Mouse (Mus musculus) adipocyte (in vitro differentiated cells): ENCODE measurements around the gene Bahcc1.

ENCODE experiments used
- DNase-seq: peaks from one replicate; pipeline ENCODE4 v3.0.0-alpha.2; 2016; ENCODE audit warnings: low spot score

The Bahcc1 gene

DNA sequence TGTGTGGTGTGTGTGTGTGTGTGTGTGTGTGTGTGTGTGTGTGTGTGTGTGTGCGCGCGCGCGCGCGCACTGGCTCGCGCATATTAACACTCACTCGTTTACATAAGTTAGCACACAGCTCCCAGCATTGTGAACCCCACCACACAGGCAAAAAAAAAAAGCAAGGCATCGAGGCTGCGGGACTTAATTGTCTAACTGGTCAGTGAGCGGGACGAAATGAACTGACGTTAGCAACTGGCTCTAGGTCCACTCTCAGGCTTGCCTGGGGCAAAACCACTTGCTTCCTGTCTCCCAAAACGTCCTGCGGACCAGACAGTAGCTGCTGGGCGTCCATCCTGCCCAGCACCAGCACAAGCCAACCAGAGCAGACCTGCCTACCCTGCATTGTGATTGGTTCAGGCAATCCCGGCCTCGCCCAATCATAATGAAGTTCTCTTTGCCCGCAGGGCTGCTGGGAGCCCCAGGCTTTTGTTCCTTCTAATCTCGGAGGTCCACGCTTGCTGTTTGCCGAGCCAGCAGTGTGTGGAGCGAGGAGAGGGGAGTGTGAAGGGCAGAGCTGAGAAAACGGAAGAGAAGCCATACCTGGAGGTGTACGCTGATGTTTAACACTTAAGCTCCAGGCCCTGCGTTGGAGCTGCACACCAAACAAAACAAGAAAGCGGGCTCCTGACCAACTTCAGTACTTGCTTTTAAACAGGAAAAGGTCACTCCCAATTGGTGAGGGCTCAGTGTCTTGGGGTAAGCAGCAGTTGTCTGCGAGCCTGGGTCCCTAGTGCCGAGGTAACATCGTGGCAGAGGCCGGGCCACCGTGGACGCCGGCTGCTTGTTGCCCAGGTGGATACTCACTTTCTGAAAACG lies 83.3 kb downstream of the Bahcc1 start:
- peak; percentile 94 for DNase-seq

GRCm38 (mm10) chr11:120316690-120317254 lies 84.0 kb downstream of the Bahcc1 start:
- no peak for DNase-seq

DNA sequence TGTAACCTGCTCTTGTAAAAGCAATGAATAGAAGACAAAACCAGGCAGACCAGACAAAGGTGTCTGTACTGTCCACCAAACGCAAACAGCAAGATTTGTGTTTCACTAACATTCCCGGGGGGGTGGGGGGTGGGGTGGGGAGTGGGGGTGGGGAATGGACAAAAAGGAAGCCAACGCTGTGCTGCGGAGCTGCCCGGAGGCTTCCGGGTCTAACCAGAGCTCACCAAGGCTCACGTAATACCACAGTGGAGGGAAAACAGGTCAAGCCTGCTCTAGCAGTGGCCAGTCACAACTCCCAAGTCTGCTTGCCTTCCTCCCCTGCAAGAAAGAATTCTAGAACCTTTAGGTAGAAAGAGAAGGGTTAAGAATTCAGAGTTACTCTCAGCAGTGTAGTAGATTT lies 84.7 kb downstream of the Bahcc1 start:
- no peak for DNase-seq

- DNase-seq: no peak
Observed at GRCm38 (mm10) chr11:120319310-120319709, 86.6 kb downstream of the Bahcc1 start.

DNA sequence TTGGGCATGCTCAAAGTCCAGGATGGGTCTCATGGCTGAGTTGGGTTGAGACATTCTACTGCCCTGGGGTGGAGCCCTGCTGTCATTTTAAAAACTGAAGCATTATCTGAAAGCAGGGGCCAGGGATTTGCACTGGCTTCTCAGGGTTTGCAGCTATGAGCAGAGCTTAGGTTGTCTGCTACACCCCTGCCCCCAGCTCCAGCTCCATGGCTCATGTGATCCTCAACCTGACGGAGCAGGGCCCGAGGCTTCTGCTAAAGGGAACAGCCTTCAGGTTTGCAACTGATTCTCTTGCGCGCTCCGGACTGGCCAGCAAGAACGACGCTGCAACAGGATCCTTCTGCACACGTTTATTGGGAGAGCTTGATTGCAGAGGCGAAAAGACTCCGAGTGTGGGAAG lies 87.4 kb downstream of the Bahcc1 start:
- DNase-seq: no peak

DNA sequence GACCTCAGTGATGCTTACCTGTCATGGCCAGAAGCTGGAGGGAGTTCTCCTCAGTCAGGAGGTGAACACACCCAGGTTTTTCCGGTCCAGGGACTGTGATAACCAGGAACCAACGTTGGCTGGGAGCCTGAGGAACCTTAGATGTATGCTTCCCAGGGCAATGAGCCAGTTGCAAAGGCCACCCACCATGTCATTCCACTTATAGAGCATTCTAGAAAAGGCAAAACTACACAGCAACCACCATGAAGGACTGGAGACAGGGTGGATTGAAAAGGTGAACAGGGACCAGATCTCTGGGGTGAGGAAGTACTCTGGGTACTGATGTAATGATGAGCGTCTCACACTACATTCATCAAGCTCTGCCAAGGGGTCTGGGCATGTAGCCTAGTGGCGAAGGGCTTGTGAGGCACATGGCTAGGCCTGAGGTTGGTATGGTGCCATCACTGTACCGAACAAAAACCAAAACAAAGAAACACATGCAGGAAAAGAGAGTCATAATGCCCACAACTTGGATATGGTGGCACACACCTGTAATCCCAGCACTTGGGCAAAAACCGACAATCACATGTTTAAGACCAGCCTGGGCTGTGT lies 102.8 kb downstream of the Bahcc1 start:
- DNase-seq: no peak

- DNase-seq: no peak
Observed at GRCm38 (mm10) chr11:120337447-120337846, 104.7 kb downstream of the Bahcc1 start.

GRCm38 (mm10) chr11:120338786-120339185 lies 106.0 kb downstream of the Bahcc1 start:
- DNase-seq: no peak

- no peak for DNase-seq
Observed at GRCm38 (mm10) chr11:120339978-120340513, 107.3 kb downstream of the Bahcc1 start.

- DNase-seq: no peak
Observed at GRCm38 (mm10) chr11:120341661-120342060, 108.9 kb downstream of the Bahcc1 start.
